Mouse (Mus musculus): Measurements from ENCODE around the gene Gm11983.
"Not testable (repeated sequence)": the region's sequence is repeated elsewhere in the genome, so short reads cannot be mapped to it uniquely, and the experiment has no call there.

The Gm11983 gene

GRCm38 (mm10) chr11:6837554-6837953 is at the start of gene Gm11983:
Gene Gm11983 (minus strand): TSS chr11:6837654.
- no peak for DNase-seq (ENCODE audit: low spot score)

- DNase-seq (ENCODE audit: low spot score): not testable (repeated sequence)
Measured at GRCm38 (mm10) chr11:6883045-6883444, 45.6 kb upstream of the Gm11983 start.

GRCm38 (mm10) chr11:6881614-6882013 is 44.2 kb upstream of the Gm11983 start:
- DNase-seq (ENCODE audit: low spot score): no peak

- DNase-seq (ENCODE audit: low spot score): no peak
Measured at GRCm38 (mm10) chr11:6877740-6878139, 40.3 kb upstream of the Gm11983 start.

GRCm38 (mm10) chr11:6870947-6871346 is 33.5 kb upstream of the Gm11983 start:
- no peak for DNase-seq (ENCODE audit: low spot score)

- no peak for DNase-seq (ENCODE audit: low spot score)
Measured at GRCm38 (mm10) chr11:6865536-6865935, 28.1 kb upstream of the Gm11983 start.

- no peak for DNase-seq (ENCODE audit: low spot score)
Measured at GRCm38 (mm10) chr11:6862185-6862584, 24.7 kb upstream of the Gm11983 start.

- DNase-seq (ENCODE audit: low spot score): no peak
Measured at GRCm38 (mm10) chr11:6859898-6860858, 22.7 kb upstream of the Gm11983 start.

GRCm38 (mm10) chr11:6859096-6859495 is 21.6 kb upstream of the Gm11983 start:
- DNase-seq (ENCODE audit: low spot score): no peak

GRCm38 (mm10) chr11:6855942-6856341 is 18.5 kb upstream of the Gm11983 start:
- DNase-seq (ENCODE audit: low spot score): no peak

GRCm38 (mm10) chr11:6853366-6853765 is 15.9 kb upstream of the Gm11983 start:
- DNase-seq (ENCODE audit: low spot score): not testable (repeated sequence)

GRCm38 (mm10) chr11:6843831-6844230 is 6.4 kb upstream of the Gm11983 start:
- no peak for DNase-seq (ENCODE audit: low spot score)

GRCm38 (mm10) chr11:6842160-6842559 is 4.7 kb upstream of the Gm11983 start:
- no peak for DNase-seq (ENCODE audit: low spot score)

GRCm38 (mm10) chr11:6840775-6841174 is 3.3 kb upstream of the Gm11983 start:
- no peak for DNase-seq (ENCODE audit: low spot score)

- DNase-seq (ENCODE audit: low spot score): no peak
Measured at GRCm38 (mm10) chr11:6834636-6835035, 2.8 kb downstream of the Gm11983 start.

GRCm38 (mm10) chr11:6833731-6834130 is 3.7 kb downstream of the Gm11983 start:
- no peak for DNase-seq (ENCODE audit: low spot score)

GRCm38 (mm10) chr11:6831931-6832330 is 5.5 kb downstream of the Gm11983 start:
- no peak for DNase-seq (ENCODE audit: low spot score)

- no peak for DNase-seq (ENCODE audit: low spot score)
Measured at GRCm38 (mm10) chr11:6828196-6828595, 9.3 kb downstream of the Gm11983 start.

- no peak for DNase-seq (ENCODE audit: low spot score)
Measured at GRCm38 (mm10) chr11:6826157-6826556, 11.3 kb downstream of the Gm11983 start.

GRCm38 (mm10) chr11:6823176-6823575 is 14.3 kb downstream of the Gm11983 start:
- DNase-seq (ENCODE audit: low spot score): no peak

- DNase-seq (ENCODE audit: low spot score): no peak
Measured at GRCm38 (mm10) chr11:6814486-6814885, 23.0 kb downstream of the Gm11983 start.

GRCm38 (mm10) chr11:6802879-6803278 is 34.6 kb downstream of the Gm11983 start:
- DNase-seq (ENCODE audit: low spot score): not testable (repeated sequence)

GRCm38 (mm10) chr11:6790690-6791089 is 46.8 kb downstream of the Gm11983 start:
- no peak for DNase-seq (ENCODE audit: low spot score)

Data from adipocyte (in vitro differentiated cells).